Mouse (Mus musculus) limb, embryonic 14.5 days (tissue): Measurements from ENCODE around the gene Gm5678. TPM values are rescaled to one million over a fixed set of nuclear protein-coding genes. Genes with fewer than 3 reads are reported as not detected.

Source experiments
- ATAC-seq: fragments of 200-750 bp; cut with Nextera tagmentation; 2 replicates; pipeline ENCODE4 v1.8.0; 2017; ENCODE audit warnings: low read depth, moderate number of reproducible peaks, moderate TSS enrichment; ENCODE audit not compliant: low FRiP score
- DNase-seq: peaks from one replicate; pipeline ENCODE4 v3.0.0-alpha.2; 2015; ENCODE audit warnings: low spot score
- H3K27ac ChIP-seq: fragments of 300-500 bp; sonication (generic); replicated peaks from 2 replicates; pipeline ENCODE4 v1.5.1; 2014; ENCODE audit warnings: low read depth, mild to moderate bottlenecking, low read length, moderate library complexity, mixed read lengths
- H3K27me3 ChIP-seq: fragments of 300-500 bp; sonication (generic); 2 replicates; pipeline ENCODE4 v1.6.1; 2014; ENCODE audit warnings: low read length, mixed read lengths; ENCODE audit not compliant: control insufficient read depth, insufficient read depth
- H3K36me3 ChIP-seq: fragments of 300-500 bp; sonication (generic); 2 replicates; pipeline ENCODE4 v1.6.1; 2014; ENCODE audit warnings: mild to moderate bottlenecking, low read length, moderate library complexity, mixed read lengths; ENCODE audit not compliant: control insufficient read depth, insufficient read depth
- H3K4me1 ChIP-seq: fragments of 300-500 bp; sonication (generic); 2 replicates; pipeline ENCODE4 v1.6.1; 2014; ENCODE audit warnings: antibody characterized with exemption, low read length, mixed read lengths; ENCODE audit not compliant: control insufficient read depth, insufficient read depth
- H3K4me2 ChIP-seq: fragments of 300-500 bp; sonication (generic); replicated peaks from 2 replicates; pipeline ENCODE4 v1.6.1; 2014; ENCODE audit warnings: low read depth, mild to moderate bottlenecking, low read length, moderate library complexity; ENCODE audit not compliant: severe bottlenecking
- H3K4me3 ChIP-seq: fragments of 300-500 bp; sonication (generic); replicated peaks from 2 replicates; pipeline ENCODE4 v1.5.1; 2014; ENCODE audit warnings: low read length
- H3K9ac ChIP-seq: fragments of 300-500 bp; sonication (generic); 2 replicates; pipeline ENCODE4 v1.6.1; 2014; ENCODE audit warnings: mild to moderate bottlenecking, low read depth, low read length, moderate library complexity; ENCODE audit not compliant: severe bottlenecking
- H3K9me3 ChIP-seq: fragments of 300-500 bp; sonication (generic); 2 replicates; pipeline ENCODE4 v1.6.1; 2016; ENCODE audit warnings: low read length; ENCODE audit not compliant: control insufficient read depth
- POLR2A ChIP-seq: fragments of 200-500 bp; IDR thresholded peaks from 2 replicates; pipeline ENCODE4 v1.8.0; 2012; ENCODE audit warnings: inconsistent platforms, mild to moderate bottlenecking, moderate library complexity, borderline replicate concordance; ENCODE audit not compliant: insufficient read depth, insufficient read length; ENCODE audit errors: extremely low read depth
- whole genome bisulfite sequencing: fragments of 180-500 bp; shearing (Covaris S2); extraction: QIAGEN DNeasy Blood & Tissue Kit; methylation state at CpG from one replicate; pipeline ENCODE4 v1.1.7; 2014; 5-methylcytosine and 5-hydroxymethylcytosine counted together
- polyA plus RNA-seq, 2 experiments: library from polyadenylated mRNA; depleted of rRNA in 1 of 2; stranded (reverse) in 1 of 2; unstranded in 1 of 2; fragments of >200 nt; fragmentation: Nextera tagmentation in 1 of 2; extraction: Ambion mirVana in 1 of 2; gene quantifications; 2 replicates each; pipeline versions ENCODE4 v1.2.1 to v1.2.3; 2012 to 2014

Gene Gm5678
- polyA plus RNA-seq (2012; rRNA removed) (not detected in 2 replicates), polyA plus RNA-seq (2014; fragmentation: Nextera tagmentation; extraction: Ambion mirVana) (not detected in 2 replicates)

GRCm38 (mm10) chr16:93627761-93628400 is at the start of gene Gm5678:
TSS of gene Gm5678 (plus strand) at chr16:93628097.
- no peak for ATAC-seq
- H3K36me3 ChIP-seq: no peaks in the 10 kb centered on the region
- no peak within 1 kb of the TSS for H3K27ac ChIP-seq
- WGBS: 78% methylated on average over 23 of the region's 23 CpGs
- no peak for DNase-seq
- TF ChIP-seq POLR2A: no peak
- H3K4me1 ChIP-seq: no peaks in the 10 kb centered on the region
- no peak within 1 kb of the TSS for H3K9ac ChIP-seq
- H3K27me3 ChIP-seq: no peaks in the 10 kb centered on the region
- H3K4me2 ChIP-seq: no peak within 1 kb of the TSS
- H3K4me3 ChIP-seq: no peak within 1 kb of the TSS
- no peaks in the 10 kb centered on the region for H3K9me3 ChIP-seq

GRCm38 (mm10) chr16:93578346-93579005 is 49.4 kb upstream of the Gm5678 start:
- ATAC-seq (no peak), DNase-seq (no peak)
- Histone ChIP-seq H3K36me3 (no peaks in the 10 kb centered on the region), H3K4me3 (no peak overlapping the region), H3K4me1 (peaks cover 5% of the 10 kb centered on the region; the same call in 1 of the 2 replicates), H3K27ac (no peak overlapping the region), H3K9me3 (no peaks in the 10 kb centered on the region), H3K9ac (no peak overlapping the region), H3K4me2 (no peak overlapping the region), H3K27me3 (no peaks in the 10 kb centered on the region)
- TF ChIP-seq POLR2A: no peak
- WGBS: 87% methylated on average over 8 of the region's 8 CpGs

GRCm38 (mm10) chr16:93581125-93581524 is 46.8 kb upstream of the Gm5678 start:
- no peak for ATAC-seq
- Histone ChIP-seq H3K4me1 (no peaks in the 10 kb centered on the region), H3K36me3 (peaks cover 10% of the 10 kb centered on the region), H3K27me3 (no peaks in the 10 kb centered on the region), H3K4me3 (no peak overlapping the region), H3K4me2 (no peak overlapping the region), H3K27ac (no peak overlapping the region), H3K9ac (no peak overlapping the region), H3K9me3 (no peaks in the 10 kb centered on the region)
- no peak for DNase-seq
- no peak for TF ChIP-seq POLR2A
- 37% methylated on average over 6 of the region's 6 CpGs for WGBS

GRCm38 (mm10) chr16:93584976-93585702 is 42.8 kb upstream of the Gm5678 start:
- 87% methylated on average over 24 of the region's 24 CpGs for WGBS

GRCm38 (mm10) chr16:93585703-93586205 is 42.1 kb upstream of the Gm5678 start:
- Histone ChIP-seq H3K36me3 (peaks cover 33% of the 10 kb centered on the region), H3K9me3 (no peaks in the 10 kb centered on the region), H3K4me2 (no peak overlapping the region), H3K9ac (no peak overlapping the region), H3K4me3 (no peak overlapping the region), H3K27ac (no peak overlapping the region), H3K27me3 (no peaks in the 10 kb centered on the region), H3K4me1 (no peaks in the 10 kb centered on the region)
- no peak for TF ChIP-seq POLR2A
- no peak for ATAC-seq
- WGBS: 86% methylated on average over 9 of the region's 9 CpGs
- no peak for DNase-seq

More at GRCm38 (mm10) chr16:93584976-93585702, 42.8 kb upstream of the Gm5678 start:
- no peaks in the 10 kb centered on the region for H3K27me3 ChIP-seq
- DNase-seq (no peak), ATAC-seq (no peak)
- peaks cover 27% of the 10 kb centered on the region for H3K36me3 ChIP-seq
- no peak for TF ChIP-seq POLR2A
- no peak overlapping the region for H3K4me2 ChIP-seq
- H3K4me1 ChIP-seq: no peaks in the 10 kb centered on the region
- H3K4me3 ChIP-seq: no peak overlapping the region
- H3K9me3 ChIP-seq: no peaks in the 10 kb centered on the region
- H3K27ac ChIP-seq: no peak overlapping the region
- no peak overlapping the region for H3K9ac ChIP-seq
